Mouse (Mus musculus) layer of hippocampus, adult 11-12 months (tissue): ENCODE data around the gene Mal.
A peak's percentile ranks its signal among the peaks of the same experiment; 100 is the strongest.
"Not testable (repeated sequence)": the region's sequence is repeated elsewhere in the genome, so short reads cannot be mapped to it uniquely, and the experiment has no call there.

Experiments used
- DNase-seq: peaks from one replicate; pipeline ENCODE4 v3.0.0; 2022; ENCODE audit warnings: low spot score

Mal gene

GRCm38 (mm10) chr2:127624786-127625185 is 31.7 kb downstream of the Mal start:
- DNase-seq = no peak

DNA sequence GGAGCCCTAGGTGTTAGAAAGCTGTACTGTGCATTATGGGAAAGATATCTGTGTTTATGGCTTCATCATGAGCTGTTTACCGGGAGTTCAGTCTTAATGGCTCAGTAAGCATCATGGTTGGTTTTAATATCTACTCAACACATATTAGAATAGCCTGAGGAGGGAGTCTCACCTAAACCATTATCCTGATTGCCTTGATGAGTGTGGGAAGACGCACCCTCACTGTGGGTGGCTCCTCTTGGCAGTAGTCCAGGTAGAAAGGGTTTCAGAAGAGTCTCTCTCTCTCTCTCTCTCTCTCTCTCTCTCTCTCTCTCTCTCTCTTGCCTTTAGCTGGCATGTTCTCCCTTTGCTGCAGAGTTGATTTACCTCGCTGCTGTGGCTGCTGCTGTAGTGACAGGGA is 34.4 kb downstream of the Mal start:
- no peak for DNase-seq

GRCm38 (mm10) chr2:127619311-127619710 is 37.2 kb downstream of the Mal start:
- DNase-seq = no peak

- peak; percentile 62 for DNase-seq
Observed at GRCm38 (mm10) chr2:127612288-127612687, 44.2 kb downstream of the Mal start.

GRCm38 (mm10) chr2:127611386-127611785 is 45.1 kb downstream of the Mal start:
- DNase-seq = no peak

- DNase-seq = no peak
Observed at GRCm38 (mm10) chr2:127608986-127609385, 47.5 kb downstream of the Mal start.

DNA sequence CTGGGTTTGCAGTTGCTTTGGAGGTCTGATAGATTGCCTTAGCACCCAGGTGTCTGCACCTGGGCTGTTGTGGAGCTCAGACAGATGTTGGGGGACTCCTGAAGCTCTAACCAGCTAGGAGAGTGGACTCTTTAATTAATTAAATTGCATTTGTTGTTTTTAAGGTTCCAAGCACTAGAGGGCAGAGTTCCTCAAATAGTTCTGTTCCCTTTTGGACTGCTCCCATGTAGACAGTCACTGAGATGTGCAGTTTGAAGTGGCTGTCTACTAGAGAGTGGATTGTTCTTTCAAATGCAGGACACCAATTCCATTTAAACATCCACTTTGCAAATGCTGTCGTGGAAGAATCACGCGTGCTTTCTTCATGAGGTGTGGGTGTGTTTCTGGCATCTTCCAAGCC is 48.3 kb downstream of the Mal start:
- DNase-seq = peak; percentile 46

GRCm38 (mm10) chr2:127605203-127605602 is 51.3 kb downstream of the Mal start:
- no peak for DNase-seq

- not testable (repeated sequence) for DNase-seq
Observed at GRCm38 (mm10) chr2:127603383-127603782, 53.1 kb downstream of the Mal start.

DNA sequence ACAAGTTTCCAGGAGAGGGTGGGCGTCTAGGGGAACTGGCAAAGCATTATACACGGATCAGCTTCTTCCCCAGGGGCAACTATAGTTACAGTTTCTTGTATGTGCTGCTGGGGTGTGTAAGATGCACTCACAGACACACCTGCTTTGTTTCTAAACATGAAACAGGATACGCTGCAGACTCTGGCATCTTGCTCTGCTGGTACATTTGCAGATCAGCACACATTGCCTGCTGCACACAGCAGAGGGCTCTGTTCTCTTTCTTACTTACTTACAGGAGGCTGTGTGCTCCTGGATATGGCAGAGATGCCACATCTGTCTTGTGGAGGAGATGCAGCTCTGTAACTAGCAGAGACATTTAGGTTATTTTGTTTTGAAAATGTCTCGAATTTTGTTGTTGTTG is 65.7 kb downstream of the Mal start:
- DNase-seq = no peak

DNA sequence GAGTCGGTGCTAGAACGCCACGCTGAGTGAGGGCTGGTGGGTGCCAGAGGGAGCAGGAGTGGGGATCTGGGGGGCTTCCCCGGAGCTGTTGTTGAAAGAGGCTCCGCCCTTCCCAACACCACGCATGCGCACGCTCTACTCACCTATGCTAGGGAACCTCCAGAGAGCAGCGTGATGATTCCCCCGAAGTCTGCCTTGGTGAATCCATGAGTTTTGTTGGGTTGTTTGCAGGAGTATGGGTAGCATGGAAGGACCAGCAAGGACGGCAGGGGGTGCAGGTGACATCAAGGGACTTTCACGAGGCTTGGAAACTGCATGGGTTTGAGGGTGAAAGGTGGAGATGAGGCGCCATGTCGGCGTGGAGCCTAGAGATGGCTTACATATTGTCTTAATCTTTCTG is 66.3 kb downstream of the Mal start:
- DNase-seq = no peak

- DNase-seq = no peak
Observed at GRCm38 (mm10) chr2:127588897-127589296, 67.6 kb downstream of the Mal start.

DNA sequence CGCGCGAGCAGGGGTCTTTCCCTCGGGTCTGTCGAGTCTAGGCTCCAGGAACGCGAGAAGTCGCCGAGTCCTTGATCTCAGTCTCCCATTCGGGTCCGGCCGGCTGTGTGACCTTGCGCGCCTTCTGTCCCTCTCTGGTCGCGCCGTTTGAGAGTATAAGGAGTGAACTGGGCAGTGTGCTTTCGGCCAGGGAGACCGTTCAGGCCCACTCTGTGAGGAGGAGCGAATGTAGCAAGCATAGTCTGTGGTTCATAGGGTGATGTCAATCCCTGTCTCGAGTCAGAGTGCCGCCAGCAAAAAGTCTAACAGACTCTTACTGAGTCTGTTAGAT is 69.0 kb downstream of the Mal start:
- DNase-seq = no peak

- DNase-seq = peak; percentile 84
Observed at GRCm38 (mm10) chr2:127586694-127587513, 69.6 kb downstream of the Mal start, which contains the start of the genes Zfp661 and Mrps5. TSS of gene Zfp661 (minus strand) at chr2:127587094. TSS of gene Mrps5 (plus strand) at chr2:127587222.

DNA sequence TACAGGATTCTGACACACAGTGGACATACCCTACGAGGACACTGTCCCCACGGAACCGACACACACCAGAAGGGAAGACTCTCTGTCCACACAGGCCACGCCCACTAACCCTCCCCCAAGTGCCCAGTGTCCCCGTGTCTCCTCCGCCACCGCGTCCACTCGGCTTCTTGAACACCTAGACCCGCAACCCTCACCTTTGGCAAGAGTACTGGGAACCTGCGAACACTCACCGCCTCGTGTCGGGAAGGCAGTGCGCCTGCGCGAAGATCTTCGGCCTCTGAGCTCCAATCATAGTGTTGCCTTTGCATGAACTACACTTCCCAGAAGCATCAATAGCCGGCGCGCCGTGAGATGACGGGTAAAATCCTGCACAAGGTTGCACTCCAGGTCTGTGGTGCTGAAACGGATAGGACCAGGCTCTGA is 72.0 kb downstream of the Mal start:
- DNase-seq = peak; percentile 94
